Mouse (Mus musculus): ENCODE results near the gene Gm10271. TPM values are rescaled to one million over a fixed set of nuclear protein-coding genes. Genes with fewer than 3 reads are reported as not detected.

Gm10271 gene
- total RNA-seq, 2 experiments from 2014 or later: not detected

Other genes starting within 250 kb of the Gm10271 start
- under 1 TPM in 1 of 2 experiments, not detected in 1; 0.15 TPM for gene Myrfl, start 75.7 kb downstream of the Gm10271 start, total RNA-seq (2021)
- 10 to 100 TPM; 64.3 to 70.9 TPM for gene Rab3ip, start 21.8 kb downstream of the Gm10271 start, total RNA-seq (2021)
- gene Best3, start 13.7 kb upstream of the Gm10271 start, total RNA-seq (2021): 1 to 10 TPM; 1.6 to 2.0 TPM
- not detected for gene Lrrc10, start 72.7 kb upstream of the Gm10271 start, total RNA-seq (2021)
- gene Cct2, start 91.2 kb upstream of the Gm10271 start, total RNA-seq (2021): 100 to 1,000 TPM; 174 to 178 TPM
- gene Frs2, start 175.9 kb upstream of the Gm10271 start, total RNA-seq (2021): 10 to 100 TPM; 38.3 to 43.6 TPM

Data from layer of hippocampus, adult 18-20 months (tissue).